Mouse (Mus musculus) megakaryocyte, embryonic 14.5 days (primary cell): ENCODE data around the gene Nebl.

Experiments
- FLI1 ChIP-seq: IDR thresholded peaks from 2 replicates; pipeline ENCODE4 v1.6.1; 2012; ENCODE audit warnings: low read length, inconsistent platforms, mixed read lengths
- GATA1 ChIP-seq: IDR thresholded peaks from 3 replicates; pipeline ENCODE4 v1.6.1; 2012; ENCODE audit warnings: mixed read lengths, low read length, inconsistent platforms, borderline replicate concordance

DNA sequence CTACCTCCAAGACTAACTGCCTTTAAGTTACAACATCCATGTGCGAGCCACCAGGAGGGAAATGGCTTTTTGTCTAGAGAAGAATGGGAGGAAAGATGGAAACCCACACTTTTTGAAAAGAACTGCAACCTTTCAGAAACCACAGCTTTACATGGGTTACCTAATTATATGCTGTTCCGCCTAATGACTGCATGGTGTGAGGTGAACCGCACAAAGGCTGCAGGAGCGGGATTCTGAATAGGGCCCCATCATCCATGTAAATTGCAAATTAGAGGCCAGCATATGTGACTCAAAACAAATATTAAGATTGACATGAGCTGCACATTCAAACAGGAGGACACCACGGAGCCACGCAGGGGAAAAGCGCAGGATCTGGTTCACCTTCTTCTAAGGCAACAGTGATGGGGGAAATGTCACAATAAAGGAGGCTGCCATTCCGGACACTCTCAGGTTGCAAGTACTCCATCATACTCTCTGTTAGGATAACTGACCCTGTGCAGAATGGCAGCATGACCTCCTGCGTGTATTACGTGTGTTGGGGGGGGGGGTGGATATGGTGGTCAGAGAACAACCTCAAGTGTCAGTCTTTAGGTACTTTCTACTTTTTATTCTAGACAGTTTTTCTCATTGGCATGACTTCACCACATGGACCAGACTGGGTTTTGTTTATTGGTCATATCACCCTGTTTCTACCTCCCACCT lies 294.4 kb downstream of the Nebl start:
- TF ChIP-seq GATA1 = no peak
- no peak for TF ChIP-seq FLI1
